Comparison of ENCODE assay signal across 13 mouse cellular contexts in the genomic region with DNA sequence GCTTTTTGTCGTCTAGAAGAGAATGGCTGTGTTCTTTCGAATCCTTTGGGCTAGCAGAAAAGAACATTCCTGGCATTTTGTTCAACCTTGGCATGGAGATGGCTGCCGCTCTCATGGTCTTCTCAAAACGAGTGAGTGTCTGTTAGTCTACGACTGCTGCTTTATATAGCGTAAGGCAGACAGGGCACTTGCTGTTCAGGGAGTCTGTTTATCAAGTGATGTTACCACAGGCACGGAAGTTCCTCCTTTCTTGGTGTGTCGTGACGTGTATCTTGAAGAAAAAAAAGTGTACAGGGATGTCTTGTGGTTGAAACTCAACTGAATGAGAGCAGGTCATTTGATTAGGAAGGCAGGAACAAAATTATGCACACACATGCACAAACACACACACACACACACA. TPM values are rescaled to one million over a fixed set of nuclear protein-coding genes. Genes with fewer than 3 reads are reported as not detected.
DNase-seq lines count a peak whose midpoint lies in the region; ATAC-seq and TF ChIP-seq lines count a peak whose summit lies in the region.
"Had no signal": no experiment of that assay in that cellular context is flagged by ENCODE, and none has a peak within 500 bp of the region (broad histone marks: within the 10 kb centered on the region; RNA-seq: fewer than 3 reads in every experiment).

A gene (minus strand): TSS at position 320 of the 400 bp plus-strand sequence.

- TF ChIP-seq POLR2A in lung, adult 2 months (IDR thresholded peaks at IDR 0.05; ENCODE audit: borderline replicate concordance, extremely low read depth, low read depth, low read length) = no peak
- peak in 1 of 2 experiments; percentile 73; a peak in 2 of 4 replicates for TF ChIP-seq POLR2A in MEL (IDR thresholded peaks at IDR 0.05; ENCODE audit: control insufficient read depth in 1 of 2, insufficient read depth in 1 of 2, low read depth in 1 of 2, low read length in 2 of 2, poor library complexity in 1 of 2)
- TF ChIP-seq POLR2A in thymus, adult 2 months (IDR thresholded peaks at IDR 0.05; ENCODE audit: control insufficient read depth, extremely low read depth, insufficient read depth, low read length, poor library complexity) = no peak

- TF ChIP-seq EP300 in lung, postnatal 0 days (IDR thresholded peaks at IDR 0.05) = no peak
- peak; percentile 68 to 69 for TF ChIP-seq EP300 in MEL (IDR thresholded peaks at IDR 0.05; ENCODE audit: low read depth in 1 of 2, low read length in 2 of 2)

- no peak for TF ChIP-seq RAD21 in MEL (IDR thresholded peaks at IDR 0.05; ENCODE audit: low read depth, low read length)

- no peak for DNase-seq in lung, adult 2 months
- no peak for DNase-seq in lung, postnatal 0 days (ENCODE audit: low spot score)
- DNase-seq in MEL (ENCODE audit: low read depth, low spot score) = peak; percentile 93
- peak; percentile 11 for DNase-seq in thymus, adult 2 months
- no peak for DNase-seq in ovary, postnatal 36 days (ENCODE audit: low spot score)
- no peak for DNase-seq in embryonic facial prominence, embryonic 10.5 days (ENCODE audit: low spot score)
- DNase-seq: adrenal gland, postnatal 36 days had no signal

- H3K4me1 ChIP-seq in lung, adult 2 months (ENCODE audit: control insufficient read depth, insufficient read depth, low read length) = no peaks in the 10 kb centered on the region
- no peaks in the 10 kb centered on the region for H3K4me1 ChIP-seq in lung, postnatal 0 days (ENCODE audit: insufficient read depth, low read depth, low read length)
- peaks cover 2 to 6% of the 10 kb centered on the region in 2 experiments; a peak in 2 of 4 replicates for H3K4me1 ChIP-seq in MEL (ENCODE audit: control insufficient read depth in 1 of 2, insufficient read depth in 2 of 2, low read length in 2 of 2)
- H3K4me1 ChIP-seq in thymus, adult 2 months (replicated peaks; ENCODE audit: control insufficient read depth, insufficient read depth, low read length) = 0 out of 2 replicates have a peak, but pooled peaks cover 2% of the 10 kb centered on the region
- no peaks in the 10 kb centered on the region for H3K4me1 ChIP-seq in forebrain, embryonic 13.5 days
- no peaks in the 10 kb centered on the region for H3K4me1 ChIP-seq in embryonic facial prominence, embryonic 10.5 days
- H3K4me1 ChIP-seq: hindbrain, embryonic 10.5 days; midbrain, embryonic 13.5 days had no signal

- no peaks in the 10 kb centered on the region for H3K79me2 ChIP-seq in MEL (ENCODE audit: control insufficient read depth, insufficient read depth, low read length, poor library complexity)

- WGBS in lung, adult 2 months = 61% methylated on average over 9 of the region's 9 CpGs
- 74% methylated on average over 9 of the region's 9 CpGs for WGBS in lung, postnatal 0 days
- WGBS in thymus, adult 2 months = 10% methylated on average over 9 of the region's 9 CpGs
- WGBS in forebrain, embryonic 13.5 days = 90% methylated on average over 9 of the region's 9 CpGs
- 88% methylated on average over 9 of the region's 9 CpGs for WGBS in embryonic facial prominence, embryonic 10.5 days

- no peak for TF ChIP-seq CTCF in lung, adult 2 months (IDR thresholded peaks at IDR 0.05; ENCODE audit: insufficient read depth, low read length)
- TF ChIP-seq CTCF in lung, postnatal 0 days (IDR thresholded peaks at IDR 0.05) = no peak
- TF ChIP-seq CTCF in MEL (IDR thresholded peaks at IDR 0.05 in 2 of 3, conservative IDR thresholded peaks at IDR 0.05 in 1 of 3; ENCODE audit: control insufficient read depth in 1 of 3, insufficient read depth in 1 of 3, low read depth in 2 of 3, low read length in 3 of 3, poor library complexity in 1 of 3, severe bottlenecking in 1 of 3) = no peak
- no peak for TF ChIP-seq CTCF in thymus, adult 2 months (IDR thresholded peaks at IDR 0.05; ENCODE audit: borderline replicate concordance, control insufficient read depth, extremely low read depth, insufficient read depth, low read length, poor library complexity)

- H3K4me3 ChIP-seq in lung, adult 2 months (replicated peaks; ENCODE audit: extremely low read depth, low read depth, low read length) = peak within 1 kb of the TSS; percentile 9
- H3K4me3 ChIP-seq in lung, postnatal 0 days (ENCODE audit: low read depth, low read length) = no peak within 1 kb of the TSS
- H3K4me3 ChIP-seq in MEL (ENCODE audit: control insufficient read depth in 1 of 2, insufficient read depth in 1 of 2, low read depth in 2 of 2, low read length in 2 of 2) = peak within 1 kb of the TSS; percentile 77 to 81
- no peak within 1 kb of the TSS for H3K4me3 ChIP-seq in thymus, adult 2 months (ENCODE audit: control insufficient read depth, insufficient read depth, low read length)
- H3K4me3 ChIP-seq in forebrain, embryonic 13.5 days = no peak within 1 kb of the TSS
- H3K4me3 ChIP-seq in embryonic facial prominence, embryonic 10.5 days = no peak within 1 kb of the TSS
- H3K4me3 ChIP-seq: hindbrain, embryonic 10.5 days; midbrain, embryonic 13.5 days had no signal

- no peak within 1 kb of the TSS for H3K4me2 ChIP-seq in lung, postnatal 0 days (replicated peaks; ENCODE audit: low read depth, low read length)
- no peak within 1 kb of the TSS for H3K4me2 ChIP-seq in forebrain, embryonic 13.5 days
- H3K4me2 ChIP-seq: midbrain, embryonic 13.5 days had no signal

- no peaks in the 10 kb centered on the region for H3K9me3 ChIP-seq in lung, postnatal 0 days (ENCODE audit: low read length)
- H3K9me3 ChIP-seq in MEL (replicated peaks; ENCODE audit: insufficient read depth, low read length) = no peaks in the 10 kb centered on the region
- no peaks in the 10 kb centered on the region for H3K9me3 ChIP-seq in forebrain, embryonic 13.5 days (replicated peaks)
- no peaks in the 10 kb centered on the region for H3K9me3 ChIP-seq in embryonic facial prominence, embryonic 10.5 days
- H3K9me3 ChIP-seq: hindbrain, embryonic 10.5 days; midbrain, embryonic 13.5 days had no signal

- H3K9ac ChIP-seq in lung, postnatal 0 days (replicated peaks; ENCODE audit: low read depth) = no peak within 1 kb of the TSS
- peak within 1 kb of the TSS; percentile 73 for H3K9ac ChIP-seq in MEL (ENCODE audit: control insufficient read depth, low read depth, low read length, poor library complexity, severe bottlenecking)
- H3K9ac ChIP-seq in forebrain, embryonic 13.5 days = no peak within 1 kb of the TSS
- H3K9ac ChIP-seq: midbrain, embryonic 13.5 days had no signal

- no peak within 1 kb of the TSS for H3K27ac ChIP-seq in lung, postnatal 0 days (ENCODE audit: low read length)
- peak within 1 kb of the TSS; percentile 76 for H3K27ac ChIP-seq in MEL (ENCODE audit: control insufficient read depth, low read depth, low read length)
- H3K27ac ChIP-seq in thymus, adult 2 months (ENCODE audit: control insufficient read depth, insufficient read depth, low read length) = no peak within 1 kb of the TSS; the same call in 1 of the 2 replicates
- H3K27ac ChIP-seq in forebrain, embryonic 13.5 days = no peak within 1 kb of the TSS
- H3K27ac ChIP-seq in embryonic facial prominence, embryonic 10.5 days (replicated peaks) = no peak within 1 kb of the TSS
- H3K27ac ChIP-seq: hindbrain, embryonic 10.5 days; midbrain, embryonic 13.5 days had no signal

- H3K36me3 ChIP-seq in lung, postnatal 0 days (ENCODE audit: insufficient read depth, low read length) = no peaks in the 10 kb centered on the region
- H3K36me3 ChIP-seq in MEL (ENCODE audit: control insufficient read depth in 1 of 2, insufficient read depth in 2 of 2, low read length in 2 of 2) = peaks cover 0 to 10% of the 10 kb centered on the region in 2 experiments; a peak in 3 of 4 replicates
- no peaks in the 10 kb centered on the region for H3K36me3 ChIP-seq in thymus, adult 2 months (ENCODE audit: control insufficient read depth, insufficient read depth, low read length)
- no peaks in the 10 kb centered on the region for H3K36me3 ChIP-seq in forebrain, embryonic 13.5 days (ENCODE audit: poor library complexity, severe bottlenecking)
- H3K36me3 ChIP-seq in embryonic facial prominence, embryonic 10.5 days (replicated peaks) = no peaks in the 10 kb centered on the region
- H3K36me3 ChIP-seq: hindbrain, embryonic 10.5 days; midbrain, embryonic 13.5 days had no signal

- no peak for ATAC-seq in lung, postnatal 0 days
- ATAC-seq in inflammation-experienced regulatory T-cells, adult 6 months = peak; percentile 89
- ATAC-seq in forebrain, embryonic 13.5 days = no peak
- ATAC-seq: forebrain, embryonic 16.5 days; midbrain, embryonic 13.5 days had no signal

- H3K27me3 ChIP-seq in lung, postnatal 0 days (replicated peaks; ENCODE audit: insufficient read depth, low read length) = no peaks in the 10 kb centered on the region
- no peaks in the 10 kb centered on the region for H3K27me3 ChIP-seq in MEL (ENCODE audit: control insufficient read depth in 1 of 2, insufficient read depth in 2 of 2, low read length in 2 of 2)
- H3K27me3 ChIP-seq in thymus, adult 2 months (ENCODE audit: control insufficient read depth, insufficient read depth, low read length) = no peaks in the 10 kb centered on the region
- H3K27me3 ChIP-seq in forebrain, embryonic 13.5 days = no peaks in the 10 kb centered on the region
- no peaks in the 10 kb centered on the region for H3K27me3 ChIP-seq in embryonic facial prominence, embryonic 10.5 days (replicated peaks; ENCODE audit: low read depth, poor library complexity, severe bottlenecking)
- H3K27me3 ChIP-seq: midbrain, embryonic 13.5 days had no signal

TF ChIP-seq in MEL, 35 proteins besides CTCF, POLR2A, EP300 and RAD21 (continues in another document):
- TF ChIP-seq NRF1 (IDR thresholded peaks at IDR 0.05; ENCODE audit: insufficient read depth, low read depth, low read length, poor library complexity, severe bottlenecking) (no peak), ZC3H11A (IDR thresholded peaks at IDR 0.05; ENCODE audit: low read depth, low read length) (no peak), ETS1 (IDR thresholded peaks at IDR 0.05; ENCODE audit: low read depth, low read length) (peak; percentile 90), ZMIZ1 (IDR thresholded peaks at IDR 0.05; ENCODE audit: low read depth, low read length) (peak; percentile 94), MAZ (IDR thresholded peaks at IDR 0.05; ENCODE audit: low read depth, low read length) (no peak), POLR2AphosphoS5 (IDR thresholded peaks at IDR 0.05; ENCODE audit: borderline replicate concordance, low read depth, low read length) (peak; percentile 61; the same call in 1 of the 2 replicates), RCOR1 (IDR thresholded peaks at IDR 0.05; ENCODE audit: low read depth, low read length) (no peak)

RNA-seq across cellular contexts. Expression of the gene that starts here (rescaled TPM):
- polyA plus RNA-seq in lung, adult 2 months (2012; rRNA removed) = 0.09 and 0.40 TPM in 2 replicates
- 0.41 and 0.69 TPM in 2 replicates for polyA plus RNA-seq in lung, postnatal 0 days (2015; fragmentation: Nextera tagmentation; extraction: Ambion mirVana)
- 1.7 and 5.9 TPM in 2 replicates for total RNA-seq in MEL (2012; rRNA removed)
- under 1 TPM in 1 of 2 experiments, not detected in 1; 0.91 TPM for polyA plus RNA-seq in MEL (2012; ENCODE audit: insufficient read depth in 1 of 2, insufficient read length in 2 of 2, low read depth in 1 of 2, low replicate concordance in 2 of 2, missing spikeins in 1 of 2)
- polyA plus RNA-seq in inflammation-experienced regulatory T-cells, adult 6 months (2017; shearing (Covaris generic)) = 100 to 1,000 TPM; 336 to 775 (median 626) TPM
- polyA plus RNA-seq in thymus, adult 2 months (2012; rRNA removed) = 1.0 and 1.5 TPM in 2 replicates
- not detected in 2 replicates for polyA plus RNA-seq in forebrain, embryonic 13.5 days (2015; fragmentation: Nextera tagmentation; extraction: Ambion mirVana)
- not detected in 2 replicates for polyA plus RNA-seq in embryonic facial prominence, embryonic 10.5 days (2016; fragmentation: Nextera tagmentation; extraction: Ambion mirVana)
- polyA plus RNA-seq: forebrain, embryonic 16.5 days; hindbrain, embryonic 10.5 days; limb, embryonic 11.5 days; midbrain, embryonic 13.5 days had no signal

Comparison
In these comparisons a context has a peak if more than half of its experiments do, and no peak if none do; other contexts are left out.
1. RNA of the gene that starts here (polyA plus RNA-seq): 336 to 775 TPM in inflammation-experienced regulatory T-cells, adult 6 months; 0.91 TPM in MEL, 1.0 to 1.5 TPM in thymus, adult 2 months, 0.41 to 0.69 TPM in lung, postnatal 0 days, 0.09 to 0.40 TPM in lung, adult 2 months, not detected in forebrain, embryonic 13.5 days and not detected in embryonic facial prominence, embryonic 10.5 days; every median in the first group is over 4 times any median in the second.
2. H3K4me3 ChIP-seq: peak in lung, adult 2 months (single experiment) and MEL (2 of 2); none in lung, postnatal 0 days (single experiment), thymus, adult 2 months (single experiment), forebrain, embryonic 13.5 days (single experiment) and embryonic facial prominence, embryonic 10.5 days (single experiment).
3. DNase-seq: peak in MEL (single experiment) and thymus, adult 2 months (single experiment); none in lung, adult 2 months (single experiment), lung, postnatal 0 days (single experiment), ovary, postnatal 36 days (single experiment) and embryonic facial prominence, embryonic 10.5 days (single experiment).